Mouse (Mus musculus) MEL (cell line): ENCODE results near the gene Gtf2a1l. TPM values are rescaled to one million over a fixed set of nuclear protein-coding genes. Genes with fewer than 3 reads are reported as not detected.

Experiments
- DNase-seq: peaks from one replicate; pipeline ENCODE4 v3.0.0; 2011; ENCODE audit warnings: low read depth, low spot score
- H3K27ac ChIP-seq: 2 replicates; pipeline ENCODE4 v1.5.1; 2012; ENCODE audit warnings: low read depth, mild to moderate bottlenecking, control low read depth, low read length, moderate library complexity; ENCODE audit not compliant: control insufficient read depth
- H3K27me3 ChIP-seq, 2 experiments: fragments of 150-350 bp in 1 of 2; sonication (generic) in 1 of 2; 2 replicates each; pipeline ENCODE4 v1.6.1; 2012; ENCODE audit warnings: low read length in 2 of 2, mild to moderate bottlenecking in 2 of 2, improper control_type of control experiment in 1 of 2, moderate library complexity in 1 of 2; ENCODE audit not compliant: insufficient read depth in 2 of 2, control insufficient read depth in 1 of 2
- H3K36me3 ChIP-seq, 2 experiments: 2 replicates each; pipeline ENCODE4 v1.6.1; 2012 to 2014; ENCODE audit warnings: low read length in 2 of 2, improper control_type of control experiment in 1 of 2, inconsistent platforms in 1 of 2, mild to moderate bottlenecking in 1 of 2; ENCODE audit not compliant: insufficient read depth in 2 of 2, control insufficient read depth in 1 of 2
- H3K4me1 ChIP-seq, 2 experiments: fragments of 150-350 bp in 1 of 2; sonication (generic) in 1 of 2; 2 replicates each; pipeline ENCODE4 v1.6.1; 2012; ENCODE audit warnings: low read length in 2 of 2, improper control_type of control experiment in 1 of 2, mild to moderate bottlenecking in 1 of 2; ENCODE audit not compliant: insufficient read depth in 2 of 2, control insufficient read depth in 1 of 2
- H3K4me3 ChIP-seq, 2 experiments: fragments of 150-350 bp in 1 of 2; sonication (generic) in 1 of 2; 2 replicates each; pipeline ENCODE4 v1.5.1; 2012; ENCODE audit warnings: low read depth in 2 of 2, low read length in 2 of 2, mild to moderate bottlenecking in 2 of 2, moderate library complexity in 2 of 2, control low read depth in 1 of 2, improper control_type of control experiment in 1 of 2; ENCODE audit not compliant: control insufficient read depth in 1 of 2, insufficient read depth in 1 of 2
- H3K79me2 ChIP-seq: 2 replicates; pipeline ENCODE4 v1.6.1; 2012; ENCODE audit warnings: mild to moderate bottlenecking, low read length, moderate library complexity; ENCODE audit not compliant: control insufficient read depth, poor library complexity, insufficient read depth
- H3K9ac ChIP-seq: 2 replicates; pipeline ENCODE4 v1.6.1; 2012; ENCODE audit warnings: low read depth, mild to moderate bottlenecking, control low read depth, low read length, moderate library complexity; ENCODE audit not compliant: control insufficient read depth, poor library complexity, severe bottlenecking
- H3K9me3 ChIP-seq: fragments of 150-350 bp; sonication (generic); replicated peaks from 2 replicates; pipeline ENCODE4 v1.6.1; 2012; ENCODE audit warnings: mild to moderate bottlenecking, low read length, improper control_type of control experiment, moderate library complexity; ENCODE audit not compliant: insufficient read depth
- E2F4 ChIP-seq: IDR thresholded peaks from 2 replicates; pipeline ENCODE4 v1.6.1; 2011; ENCODE audit warnings: low read depth, low read length, improper control_type of control experiment, borderline replicate concordance
- ELF1 ChIP-seq: IDR thresholded peaks from 2 replicates; pipeline ENCODE4 v1.6.1; 2014; ENCODE audit warnings: low read depth, mild to moderate bottlenecking, inconsistent platforms, low read length, improper control_type of control experiment, moderate library complexity
- EP300 ChIP-seq, 2 experiments: IDR thresholded peaks; 2 replicates each; pipeline ENCODE4 v1.6.1; 2011; ENCODE audit warnings: improper control_type of control experiment in 2 of 2, low read length in 2 of 2, low read depth in 1 of 2, mild to moderate bottlenecking in 1 of 2
- GABPA ChIP-seq: IDR thresholded peaks from 2 replicates; pipeline ENCODE4 v1.6.1; 2012; ENCODE audit warnings: low read depth, mild to moderate bottlenecking, inconsistent platforms, low read length, improper control_type of control experiment, moderate library complexity
- GATA1 ChIP-seq: IDR thresholded peaks from 2 replicates; pipeline ENCODE4 v1.6.1; 2011; ENCODE audit warnings: low read depth, low read length, improper control_type of control experiment
- JUND ChIP-seq: IDR thresholded peaks from 2 replicates; pipeline ENCODE4 v1.6.1; 2011; ENCODE audit warnings: low read depth, mild to moderate bottlenecking, improper control_type of control experiment, low read length
- MEF2A ChIP-seq: IDR thresholded peaks from 2 replicates; pipeline ENCODE4 v1.6.1; 2014; ENCODE audit warnings: low read depth, mild to moderate bottlenecking, inconsistent platforms, low read length, improper control_type of control experiment; ENCODE audit not compliant: poor library complexity, insufficient replicate concordance, severe bottlenecking; ENCODE audit errors: extremely low read depth
- MXI1 ChIP-seq: IDR thresholded peaks from 2 replicates; pipeline ENCODE4 v1.6.1; 2011; ENCODE audit warnings: mild to moderate bottlenecking, low read depth, low read length, improper control_type of control experiment
- MYC ChIP-seq: IDR thresholded peaks from 2 replicates; pipeline ENCODE4 v1.6.1; 2011; ENCODE audit warnings: low read depth, mild to moderate bottlenecking, low read length, improper control_type of control experiment, moderate library complexity
- NELFE ChIP-seq: IDR thresholded peaks from 2 replicates; pipeline ENCODE4 v1.6.1; 2011; ENCODE audit warnings: low read depth, low read length, improper control_type of control experiment
- NRF1 ChIP-seq: IDR thresholded peaks from 2 replicates; pipeline ENCODE4 v1.6.1; 2014; ENCODE audit warnings: low read depth, mild to moderate bottlenecking, inconsistent platforms, low read length, improper control_type of control experiment, moderate library complexity; ENCODE audit not compliant: poor library complexity, insufficient read depth, severe bottlenecking
- POLR2A ChIP-seq, 2 experiments: IDR thresholded peaks; 2 replicates each; pipeline ENCODE4 v1.6.1; 2011 to 2012; ENCODE audit warnings: low read length in 2 of 2, mild to moderate bottlenecking in 2 of 2, control low read depth in 1 of 2, improper control_type of control experiment in 1 of 2, low read depth in 1 of 2, moderate library complexity in 1 of 2; ENCODE audit not compliant: control insufficient read depth in 1 of 2, insufficient read depth in 1 of 2, poor library complexity in 1 of 2
- RAD21 ChIP-seq: IDR thresholded peaks from 2 replicates; pipeline ENCODE4 v1.6.1; 2011; ENCODE audit warnings: mild to moderate bottlenecking, low read depth, low read length, improper control_type of control experiment
- RCOR1 ChIP-seq: IDR thresholded peaks from 2 replicates; pipeline ENCODE4 v1.6.1; 2012; ENCODE audit warnings: low read depth, mild to moderate bottlenecking, inconsistent platforms, low read length, improper control_type of control experiment
- TAL1 ChIP-seq: IDR thresholded peaks from 2 replicates; pipeline ENCODE4 v1.6.1; 2012; ENCODE audit warnings: mild to moderate bottlenecking, inconsistent platforms, low read length, moderate library complexity, mixed read lengths
- TBP ChIP-seq: IDR thresholded peaks from 2 replicates; pipeline ENCODE4 v1.8.0; 2011; ENCODE audit warnings: low read depth, low read length, improper control_type of control experiment
- USF2 ChIP-seq, 2 experiments: IDR thresholded peaks; 2 replicates each; pipeline ENCODE4 v1.6.1; 2011 to 2012; ENCODE audit warnings: improper control_type of control experiment in 2 of 2, low read length in 2 of 2, borderline replicate concordance in 1 of 2, inconsistent platforms in 1 of 2, low read depth in 1 of 2, mild to moderate bottlenecking in 1 of 2; ENCODE audit not compliant: insufficient read depth in 1 of 2
- ZC3H11A ChIP-seq: IDR thresholded peaks from 2 replicates; pipeline ENCODE4 v1.6.1; 2012; ENCODE audit warnings: low read depth, mild to moderate bottlenecking, inconsistent platforms, low read length, improper control_type of control experiment
- ZKSCAN1 ChIP-seq: IDR thresholded peaks from 2 replicates; pipeline ENCODE4 v1.6.1; 2012; ENCODE audit warnings: low read depth, mild to moderate bottlenecking, inconsistent platforms, low read length, improper control_type of control experiment, moderate library complexity
- ZMIZ1 ChIP-seq: IDR thresholded peaks from 2 replicates; pipeline ENCODE4 v1.6.1; 2012; ENCODE audit warnings: low read depth, mild to moderate bottlenecking, inconsistent platforms, low read length, improper control_type of control experiment, moderate library complexity
- polyA plus RNA-seq, 2 experiments: library from polyadenylated mRNA; stranded (reverse) in 1 of 2; unstranded in 1 of 2; fragments of >175 nt in 1 of 2; fragments of >200 nt in 1 of 2; gene quantifications; 2 replicates each; pipeline versions ENCODE4 v1.2.1 to v1.2.4; 2012; ENCODE audit warnings: low replicate concordance in 2 of 2, low read depth in 1 of 2; ENCODE audit not compliant: insufficient read length in 2 of 2, insufficient read depth in 1 of 2, missing spikeins in 1 of 2
- total RNA-seq: library from RNA; depleted of rRNA; stranded (reverse); fragments of 300-350 nt; gene quantifications from 2 replicates; pipeline ENCODE4 v1.2.3, GENCODE M21; 2012

Gene Gtf2a1l
- total and polyA plus RNA-seq, 3 experiments: not detected

DNA sequence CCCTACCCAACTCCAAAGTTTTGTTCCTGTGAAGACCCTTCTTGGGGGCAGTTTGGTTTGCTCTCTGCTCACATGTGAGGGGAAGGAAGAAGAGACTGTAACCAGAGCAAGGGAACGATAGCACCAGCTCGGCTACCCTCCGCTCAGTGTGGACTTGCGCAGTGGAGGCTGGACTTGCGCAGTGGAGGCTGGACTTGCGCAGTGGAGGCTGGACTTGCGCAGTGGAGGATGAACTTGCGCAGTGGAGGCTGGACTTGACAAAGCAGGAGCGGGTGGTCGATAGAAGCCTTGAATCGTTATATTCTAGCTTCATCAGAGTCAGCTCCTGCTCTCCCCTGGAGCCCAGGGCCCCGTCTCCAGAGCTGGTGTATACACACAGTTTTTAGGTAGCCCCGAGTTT, 43.1 kb upstream of the Gtf2a1l start:
- H3K4me3 ChIP-seq: no peak overlapping the region
- H3K27ac ChIP-seq: no peak overlapping the region
- no peak overlapping the region for H3K9ac ChIP-seq

DNA sequence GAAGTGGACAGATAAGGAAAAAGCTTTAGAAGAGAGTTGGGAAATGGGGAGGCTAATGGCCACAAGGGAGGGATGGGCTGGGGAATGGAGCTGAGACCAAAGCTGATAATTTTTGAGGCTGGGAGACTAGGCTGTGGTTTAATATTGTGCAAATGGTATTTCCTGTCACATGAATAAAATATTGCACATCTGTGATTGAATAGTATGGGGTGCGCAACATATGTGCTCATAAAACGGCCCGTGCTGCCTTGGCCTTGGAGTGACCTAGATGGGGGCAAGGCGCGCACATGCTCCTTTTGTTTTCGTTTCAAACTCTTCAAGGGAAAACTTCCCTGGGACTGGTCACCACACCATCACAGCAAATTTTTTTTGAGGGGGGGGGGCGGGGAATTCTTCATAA, 42.5 kb upstream of the Gtf2a1l start:
- Histone ChIP-seq H3K4me3 (no peak overlapping the region), H3K36me3 (no peaks in the 10 kb centered on the region), H3K27me3 (no peaks in the 10 kb centered on the region), H3K79me2 (no peaks in the 10 kb centered on the region), H3K9ac (no peak overlapping the region), H3K9me3 (no peaks in the 10 kb centered on the region), H3K4me1 (no peaks in the 10 kb centered on the region), H3K27ac (no peak overlapping the region)
- DNase-seq: no peak
- TF ChIP-seq MYC (no peak), TBP (no peak), MXI1 (no peak), ELF1 (no peak), E2F4 (no peak), JUND (no peak), ZMIZ1 (no peak), NRF1 (no peak), RAD21 (no peak)

More for the DNA sequence above, 43.1 kb upstream of the Gtf2a1l start:
- Histone ChIP-seq H3K4me1 (no peaks in the 10 kb centered on the region), H3K9me3 (no peaks in the 10 kb centered on the region), H3K36me3 (no peaks in the 10 kb centered on the region), H3K27me3 (no peaks in the 10 kb centered on the region), H3K79me2 (no peaks in the 10 kb centered on the region)
- DNase-seq: no peak
- TF ChIP-seq E2F4 (no peak), POLR2A (IDR thresholded peaks at IDR 0.05; ENCODE audit: control insufficient read depth in 1 of 2, insufficient read depth in 1 of 2, low read depth in 1 of 2, low read length in 2 of 2, poor library complexity in 1 of 2) (no peak), ZKSCAN1 (no peak), USF2 (IDR thresholded peaks at IDR 0.05; ENCODE audit: borderline replicate concordance in 1 of 2, insufficient read depth in 1 of 2, low read depth in 1 of 2, low read length in 2 of 2) (no peak), NRF1 (no peak), MXI1 (no peak), NELFE (no peak), MEF2A (no peak), GATA1 (no peak), GABPA (no peak), TAL1 (no peak), RCOR1 (no peak), EP300 (IDR thresholded peaks at IDR 0.05; ENCODE audit: low read depth in 1 of 2, low read length in 2 of 2) (no peak), MYC (no peak), JUND (no peak), ZC3H11A (no peak)
